Mouse (Mus musculus): ENCODE data around the gene Pcgf1. TPM values are rescaled to one million over a fixed set of nuclear protein-coding genes. Genes with fewer than 3 reads are reported as not detected.

The Pcgf1 gene
- polyA plus RNA-seq, 1 experiment from 2014 or later, result 18.6 TPM

DNA sequence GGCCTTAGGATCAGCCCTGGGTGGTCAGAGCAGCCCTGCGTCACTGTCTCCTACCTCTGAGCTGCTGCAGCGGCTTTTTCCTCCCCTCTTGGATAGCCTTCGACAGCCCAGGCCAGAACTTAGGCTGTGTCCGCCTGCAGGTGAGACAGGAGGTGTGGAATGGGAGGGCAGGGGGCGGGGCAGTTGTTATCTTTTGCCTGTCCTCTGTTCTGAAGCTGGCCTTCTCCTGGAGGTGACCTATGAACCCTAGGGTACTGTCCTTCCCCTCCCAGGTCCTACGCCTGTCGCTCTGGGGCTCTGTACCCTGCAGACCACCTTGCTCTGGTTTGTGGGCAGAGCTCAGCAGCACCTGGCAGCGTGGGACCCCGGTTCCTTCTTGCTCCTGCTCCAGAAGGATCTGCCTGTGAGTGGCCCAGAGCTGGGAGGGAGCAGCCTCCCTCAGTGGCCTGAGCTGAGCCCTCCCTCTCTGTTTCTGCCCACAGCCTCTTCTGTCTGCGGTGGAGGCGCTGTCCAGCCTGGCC, 25.5 kb downstream of the Pcgf1 start:
- Histone ChIP-seq H3K9me3 (replicated peaks) (no peaks in the 10 kb centered on the region), H3K4me3 (replicated peaks) (peak overlapping the region; percentile 73), H3K27ac (replicated peaks) (peak overlapping the region; percentile 34), H3K27me3 (peaks cover 16% of the 10 kb centered on the region; the same call in 1 of the 2 replicates), H3K4me2 (peak overlapping the region; percentile 100), H3K4me1 (replicated peaks) (peaks cover 42% of the 10 kb centered on the region), H3K9ac (0 out of 2 replicates have a peak overlapping the region, but pooled peaks have one; percentile 78), H3K36me3 (replicated peaks) (peaks cover 21% of the 10 kb centered on the region; the same call in 1 of the 2 replicates)
- no peak for ATAC-seq (ENCODE audit: insufficient read depth)
- WGBS (ENCODE audit: insufficient replicate concordance), result 68% methylated on average over 11 of the region's 11 CpGs

- no peak overlapping the region for H3K9ac ChIP-seq
- H3K9me3 ChIP-seq (replicated peaks), result no peaks in the 10 kb centered on the region
- ATAC-seq (ENCODE audit: insufficient read depth), result no peak
- H3K27ac ChIP-seq (replicated peaks), result no peak overlapping the region
- peaks cover 8% of the 10 kb centered on the region; the same call in 1 of the 2 replicates for H3K27me3 ChIP-seq
- 73% methylated on average over 4 of the region's 4 CpGs for WGBS (ENCODE audit: insufficient replicate concordance)
- peaks cover 48% of the 10 kb centered on the region for H3K4me1 ChIP-seq (replicated peaks)
- no peak overlapping the region for H3K4me3 ChIP-seq (replicated peaks)
- no peak overlapping the region for H3K4me2 ChIP-seq
- H3K36me3 ChIP-seq (replicated peaks), result peaks cover 21% of the 10 kb centered on the region; the same call in 1 of the 2 replicates
These were observed 26.5 kb downstream of the Pcgf1 start for GRCm38 (mm10) chr6:83104158-83104557.

DNA sequence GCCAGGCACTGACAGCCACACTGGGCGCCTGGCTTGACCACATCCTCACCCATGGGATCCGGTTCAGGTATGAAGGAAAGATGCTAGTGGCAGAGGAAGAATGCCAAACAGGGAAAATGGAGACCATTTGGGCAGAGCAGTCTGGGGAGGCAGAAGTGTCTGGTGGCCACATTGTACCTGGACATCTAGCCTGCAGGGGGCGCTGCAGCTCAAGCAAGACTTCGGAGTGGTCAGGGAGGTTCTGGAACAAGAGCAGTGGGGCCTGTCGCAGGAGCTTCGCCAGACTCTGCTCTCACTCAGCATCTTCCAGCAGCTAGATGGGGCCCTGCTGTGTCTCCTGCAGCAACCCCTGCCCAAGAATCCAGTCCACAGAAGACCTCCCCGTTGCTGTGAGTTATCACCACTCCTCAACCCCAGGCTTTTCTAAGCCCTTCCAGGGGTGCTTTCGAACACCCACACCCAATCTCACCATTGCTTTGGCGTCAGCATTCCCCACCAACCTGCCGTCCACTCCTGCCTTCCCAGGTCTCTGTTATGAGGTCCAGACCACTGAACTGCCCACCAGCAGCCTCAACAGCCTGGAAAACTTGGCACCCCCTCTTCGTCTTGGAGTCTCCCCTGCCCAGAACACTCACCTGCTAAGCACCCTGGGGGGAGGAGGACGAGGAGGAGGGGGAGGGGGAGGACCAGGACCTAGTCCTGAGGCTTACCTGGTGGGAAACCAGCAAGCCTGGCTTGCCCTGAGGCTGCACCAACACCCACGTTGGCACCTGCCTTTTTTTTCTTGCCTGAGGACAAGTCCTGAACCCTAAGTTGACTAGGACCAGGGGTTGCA, 30.1 kb downstream of the Pcgf1 start:
- Histone ChIP-seq H3K4me3 (replicated peaks) (peak overlapping the region; percentile 81), H3K4me1 (replicated peaks) (peaks cover 57% of the 10 kb centered on the region), H3K9ac (peak overlapping the region; percentile 89; the same call in 1 of the 2 replicates), H3K9me3 (replicated peaks) (no peaks in the 10 kb centered on the region), H3K27ac (replicated peaks) (peak overlapping the region; percentile 91), H3K4me2 (peak overlapping the region; percentile 87), H3K27me3 (no peaks in the 10 kb centered on the region), H3K36me3 (replicated peaks) (peaks cover 30% of the 10 kb centered on the region)
- WGBS (ENCODE audit: insufficient replicate concordance), result 36% methylated on average over 13 of the region's 13 CpGs
- peak; percentile 29; the same call in 1 of the 2 replicates for ATAC-seq (ENCODE audit: insufficient read depth)

- peak within 1 kb of the TSS; percentile 87 for H3K4me2 ChIP-seq
- no peaks in the 10 kb centered on the region for H3K27me3 ChIP-seq
- H3K4me3 ChIP-seq (replicated peaks), result peak within 1 kb of the TSS; percentile 81
- peaks cover 26% of the 10 kb centered on the region for H3K36me3 ChIP-seq (replicated peaks)
- peaks cover 55% of the 10 kb centered on the region for H3K4me1 ChIP-seq (replicated peaks)
- H3K27ac ChIP-seq (replicated peaks), result peak within 1 kb of the TSS; percentile 91
- H3K9ac ChIP-seq, result peak within 1 kb of the TSS; percentile 89
- ATAC-seq (ENCODE audit: insufficient read depth), result peak; percentile 77
- under 1% methylated on average over 76 of the region's 76 CpGs for WGBS (ENCODE audit: insufficient replicate concordance)
- no peaks in the 10 kb centered on the region for H3K9me3 ChIP-seq (replicated peaks)
These were observed 31.3 kb downstream of the Pcgf1 start, which contains the start of gene Mrpl53 for GRCm38 (mm10) chr6:83108762-83109668. Mrpl53 (plus strand) TSS chr6:83109040.

- H3K9me3 ChIP-seq (replicated peaks), result no peaks in the 10 kb centered on the region
- 64% methylated on average over 4 of the region's 4 CpGs for WGBS (ENCODE audit: insufficient replicate concordance)
- peak overlapping the region; percentile 26; the same call in 1 of the 2 replicates for H3K27ac ChIP-seq (replicated peaks)
- H3K27me3 ChIP-seq, result no peaks in the 10 kb centered on the region
- no peak overlapping the region for H3K9ac ChIP-seq
- no peak for ATAC-seq (ENCODE audit: insufficient read depth)
- H3K4me2 ChIP-seq, result no peak overlapping the region
- no peak overlapping the region for H3K4me3 ChIP-seq (replicated peaks)
- peaks cover 19% of the 10 kb centered on the region for H3K36me3 ChIP-seq (replicated peaks)
- H3K4me1 ChIP-seq (replicated peaks), result peaks cover 76% of the 10 kb centered on the region
These were observed 34.0 kb downstream of the Pcgf1 start for GRCm38 (mm10) chr6:83111510-83112136.

GRCm38 (mm10) chr6:83115011-83115671, 37.5 kb downstream of the Pcgf1 start, which contains the start of gene Mogs:
Mogs (plus strand) TSS chr6:83115496.
- no peaks in the 10 kb centered on the region for H3K27me3 ChIP-seq
- H3K4me1 ChIP-seq (replicated peaks), result peaks cover 85% of the 10 kb centered on the region
- H3K36me3 ChIP-seq (replicated peaks), result peaks cover 42% of the 10 kb centered on the region
- 2% methylated on average over 58 of the region's 58 CpGs for WGBS (ENCODE audit: insufficient replicate concordance)
- peak within 1 kb of the TSS; percentile 95 for H3K27ac ChIP-seq (replicated peaks)
- no peaks in the 10 kb centered on the region for H3K9me3 ChIP-seq (replicated peaks)
- peak within 1 kb of the TSS; percentile 98 for H3K4me2 ChIP-seq
- ATAC-seq (ENCODE audit: insufficient read depth), result peak; percentile 92
- H3K9ac ChIP-seq, result peak within 1 kb of the TSS; percentile 85
- H3K4me3 ChIP-seq (replicated peaks), result peak within 1 kb of the TSS; percentile 89

DNA sequence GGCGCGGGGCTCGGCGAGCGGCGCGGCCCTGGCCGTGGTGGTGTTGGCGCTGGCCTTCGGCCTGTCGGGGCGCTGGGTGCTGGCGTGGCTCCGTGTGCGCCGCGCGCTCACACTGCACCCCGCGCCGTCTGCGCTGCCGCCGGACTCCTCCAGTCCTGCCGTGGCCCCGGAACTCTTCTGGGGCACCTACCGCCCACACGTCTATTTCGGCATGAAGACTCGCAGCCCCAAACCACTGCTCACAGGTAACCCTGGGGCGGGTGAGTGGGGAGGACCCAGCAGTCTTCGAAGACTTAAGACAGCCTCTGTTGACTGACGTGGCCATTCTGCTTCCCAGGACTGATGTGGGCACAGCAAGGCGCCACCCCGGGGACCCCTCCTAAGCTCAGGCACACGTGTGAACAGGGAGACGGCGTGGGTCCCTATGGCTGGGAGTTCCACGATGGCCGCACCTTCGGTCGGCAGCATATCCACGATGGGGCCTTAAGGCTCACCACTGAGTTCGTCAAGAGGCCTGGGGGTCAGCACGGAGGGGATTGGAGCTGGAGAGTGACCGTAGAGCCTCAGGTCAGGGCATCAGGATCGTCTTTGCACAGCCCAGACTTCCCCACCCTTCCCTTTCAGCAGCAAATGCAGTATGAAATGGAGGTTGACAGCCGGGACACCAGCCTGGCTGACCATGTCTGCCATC, 38.2 kb downstream of the Pcgf1 start:
- WGBS (ENCODE audit: insufficient replicate concordance), result under 1% methylated on average over 42 of the region's 48 CpGs
- Histone ChIP-seq H3K4me1 (replicated peaks) (peaks cover 85% of the 10 kb centered on the region), H3K36me3 (replicated peaks) (peaks cover 36% of the 10 kb centered on the region), H3K27ac (replicated peaks) (peak overlapping the region; percentile 95), H3K4me3 (replicated peaks) (peak overlapping the region; percentile 89), H3K27me3 (no peaks in the 10 kb centered on the region), H3K4me2 (peak overlapping the region; percentile 98), H3K9me3 (replicated peaks) (no peaks in the 10 kb centered on the region), H3K9ac (peak overlapping the region; percentile 85)
- peak; percentile 55 for ATAC-seq (ENCODE audit: insufficient read depth)

- 63% methylated on average over 11 of the region's 11 CpGs for WGBS (ENCODE audit: insufficient replicate concordance)
- peak overlapping the region; percentile 95 for H3K27ac ChIP-seq (replicated peaks)
These were observed 38.9 kb downstream of the Pcgf1 start for GRCm38 (mm10) chr6:83116373-83117164.

DNA sequence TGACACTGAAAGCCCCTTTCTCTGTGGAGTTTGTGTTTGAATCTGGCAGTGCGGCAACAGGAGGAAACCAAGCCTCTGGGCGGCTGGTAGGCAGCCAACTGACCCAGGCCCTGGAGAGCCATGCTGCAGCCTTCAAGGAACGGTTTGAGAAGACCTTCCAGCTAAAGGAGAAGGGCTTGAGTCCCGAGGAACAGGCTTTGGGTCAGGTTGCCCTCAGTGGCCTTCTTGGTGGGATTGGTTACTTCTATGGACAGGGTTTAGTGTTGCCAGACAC, 39.4 kb downstream of the Pcgf1 start:
- H3K27ac ChIP-seq (replicated peaks), result peak overlapping the region; percentile 95; the same call in 1 of the 2 replicates
- H3K9me3 ChIP-seq (replicated peaks), result no peaks in the 10 kb centered on the region
- H3K36me3 ChIP-seq (replicated peaks), result peaks cover 33% of the 10 kb centered on the region
- ATAC-seq (ENCODE audit: insufficient read depth), result no peak
- WGBS (ENCODE audit: insufficient replicate concordance), result 75% methylated on average over 4 of the region's 4 CpGs
- H3K4me2 ChIP-seq, result peak overlapping the region; percentile 98
- H3K9ac ChIP-seq, result peak overlapping the region; percentile 85; the same call in 1 of the 2 replicates
- H3K4me3 ChIP-seq (replicated peaks), result peak overlapping the region; percentile 89; the same call in 1 of the 2 replicates
- no peaks in the 10 kb centered on the region for H3K27me3 ChIP-seq
- peaks cover 82% of the 10 kb centered on the region for H3K4me1 ChIP-seq (replicated peaks)

More at GRCm38 (mm10) chr6:83116373-83117164, 38.9 kb downstream of the Pcgf1 start:
- ATAC-seq (ENCODE audit: insufficient read depth), result no peak
- Histone ChIP-seq H3K4me3 (replicated peaks) (peak overlapping the region; percentile 89), H3K9ac (peak overlapping the region; percentile 85), H3K27me3 (no peaks in the 10 kb centered on the region), H3K36me3 (replicated peaks) (peaks cover 33% of the 10 kb centered on the region), H3K9me3 (replicated peaks) (no peaks in the 10 kb centered on the region), H3K4me2 (peak overlapping the region; percentile 98), H3K4me1 (replicated peaks) (peaks cover 81% of the 10 kb centered on the region)
